In genomic region chr2:3474861-3475283, GRCm38 (mm10) we compare ENCODE assay signal across 8 mouse cellular contexts. TPM values are rescaled to one million over a fixed set of nuclear protein-coding genes. Genes with fewer than 3 reads are reported as not detected.
DNase-seq lines count a peak whose midpoint lies in the region; ATAC-seq lines count a peak whose summit lies in the region.

Suv39h2 (minus strand) TSS chr2:3475031.

- no peaks in the 10 kb centered on the region for H3K36me3 ChIP-seq in lung, embryonic 16.5 days (ENCODE audit: control insufficient read depth, insufficient read depth, low read length)

- peak; percentile 93 to 94 for ATAC-seq in hematopoietic stem cell, adult 5-6 weeks (replicated peaks in 1 of 2; ENCODE audit: insufficient read depth in 1 of 2, low FRiP score in 2 of 2, low TSS enrichment in 1 of 2, low read depth in 1 of 2, poor library complexity in 2 of 2, severe bottlenecking in 2 of 2)
- ATAC-seq in lung, embryonic 16.5 days (ENCODE audit: low read depth) = peak; percentile 99

- H3K4me3 ChIP-seq in lung, embryonic 16.5 days (ENCODE audit: low read length) = peak within 1 kb of the TSS; percentile 95

- H3K4me2 ChIP-seq in lung, embryonic 16.5 days (ENCODE audit: low read depth, low read length) = peak within 1 kb of the TSS; percentile 79

- H3K27me3 ChIP-seq in lung, embryonic 16.5 days (ENCODE audit: control insufficient read depth, insufficient read depth, low read depth, low read length) = no peaks in the 10 kb centered on the region

- peak within 1 kb of the TSS; percentile 89 for H3K9ac ChIP-seq in lung, embryonic 16.5 days (ENCODE audit: low read length)

- WGBS in lung, embryonic 16.5 days = under 1% methylated on average over 42 of the region's 42 CpGs

- no peaks in the 10 kb centered on the region for H3K9me3 ChIP-seq in lung, embryonic 16.5 days (ENCODE audit: control insufficient read depth, low read length)

- peak; percentile 71 for DNase-seq in MEL-GATA-1-ER (ENCODE audit: extremely low read depth, low read depth)
- peak; percentile 98 for DNase-seq in cerebellum, adult 8-10 months
- peak; percentile 96 for DNase-seq in forelimb bud, embryonic 11.5 days (ENCODE audit: low read depth, low spot score)
- peak; percentile 63 for DNase-seq in layer of hippocampus, adult 9-10 months (ENCODE audit: low spot score)
- peak; percentile 92 for DNase-seq in ovary, postnatal 10 days (ENCODE audit: low spot score)
- DNase-seq in thymus, postnatal 10 days (ENCODE audit: low spot score in 2 of 2) = peak; percentile 93 to 98

- peaks cover 7% of the 10 kb centered on the region; the same call in 1 of the 2 replicates for H3K4me1 ChIP-seq in lung, embryonic 16.5 days (replicated peaks; ENCODE audit: control insufficient read depth, insufficient read depth, low read length)

- peak within 1 kb of the TSS; percentile 94 for H3K27ac ChIP-seq in lung, embryonic 16.5 days (ENCODE audit: low read length)

RNA-seq across cellular contexts. Expression of gene Suv39h2, which starts in this region (rescaled TPM):
- total RNA-seq in hematopoietic stem cell, adult 5-6 weeks (2017) = 10.9 and 20.8 TPM in 2 replicates
- polyA plus RNA-seq in lung, embryonic 16.5 days (2015; fragmentation: Nextera tagmentation; extraction: Ambion mirVana) = 10.8 and 13.5 TPM in 2 replicates

Comparison
In these comparisons a context has a peak if more than half of its experiments do, and no peak if none do; other contexts are left out.
1. Peak in every context shown above with its lines: DNase-seq, ATAC-seq, H3K4me3 ChIP-seq and H3K27ac ChIP-seq.